Comparison of ENCODE assay signal across 1 mouse cellular context in the genomic region with DNA sequence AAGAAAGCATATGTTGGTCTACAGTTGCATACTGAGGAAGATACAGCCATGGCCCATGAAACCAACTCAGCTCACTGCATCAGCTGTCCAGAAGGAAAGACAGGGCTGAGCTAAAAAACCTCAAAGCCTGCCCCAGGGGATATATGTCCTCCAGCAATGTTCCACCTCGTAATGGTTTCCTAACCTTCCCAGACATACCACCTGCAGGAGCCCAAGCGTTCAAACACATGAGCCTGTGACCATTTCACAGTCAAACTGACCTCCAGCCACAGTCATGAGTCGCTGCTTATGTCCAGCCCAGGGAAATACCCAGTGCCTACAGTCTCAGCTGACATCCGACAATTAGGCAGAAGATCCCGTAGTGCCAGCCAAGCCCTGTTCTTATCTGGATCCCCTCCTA.
TF ChIP-seq lines count a peak whose summit lies in the region.

No protein-coding gene starts in this region.

TF ChIP-seq in CH12.LX, 34 proteins besides CTCF, POLR2A, EP300 and RAD21:
- TF ChIP-seq TBP (conservative IDR thresholded peaks at IDR 0.05; ENCODE audit: low read depth, low read length) = no peak
- no peak for TF ChIP-seq MYC (IDR thresholded peaks at IDR 0.05; ENCODE audit: low read depth, low read length)
- TF ChIP-seq NRF1 (IDR thresholded peaks at IDR 0.05; ENCODE audit: low read depth, low read length) = no peak
- peak; percentile 65 for TF ChIP-seq BHLHE40 (IDR thresholded peaks at IDR 0.05; ENCODE audit: low read depth, low read length)
- no peak for TF ChIP-seq ZNF384 (IDR thresholded peaks at IDR 0.05; ENCODE audit: low read depth, low read length)
- peak; percentile 87 for TF ChIP-seq ETS1 (conservative IDR thresholded peaks at IDR 0.05; ENCODE audit: low read depth, low read length)
- TF ChIP-seq MAFK (IDR thresholded peaks at IDR 0.05; ENCODE audit: insufficient replicate concordance, low read length) = peak; percentile 50; the same call in 1 of the 2 replicates
- no peak for TF ChIP-seq PAX5 (IDR thresholded peaks at IDR 0.05; ENCODE audit: low read length)
- TF ChIP-seq CHD1 (IDR thresholded peaks at IDR 0.05; ENCODE audit: low read depth, low read length) = no peak
- peak; percentile 14; the same call in 1 of the 2 replicates for TF ChIP-seq SIN3A (IDR thresholded peaks at IDR 0.05; ENCODE audit: low read length)
- 0 out of 2 replicates have a peak, but pooled peaks have one; percentile 32 for TF ChIP-seq IRF4 (IDR thresholded peaks at IDR 0.05; ENCODE audit: low read depth, low read length)
- 0 out of 2 replicates have a peak, but pooled peaks have one; percentile 31 for TF ChIP-seq JUND (conservative IDR thresholded peaks at IDR 0.05; ENCODE audit: low read depth, low read length)
- peak; percentile 77; the same call in 1 of the 2 replicates for TF ChIP-seq TCF12 (IDR thresholded peaks at IDR 0.05; ENCODE audit: low read depth, low read length)
- no peak for TF ChIP-seq MAX (IDR thresholded peaks at IDR 0.05; ENCODE audit: low read length)
- no peak for TF ChIP-seq MAZ (IDR thresholded peaks at IDR 0.05; ENCODE audit: low read depth, low read length)
- peak; percentile 20; the same call in 1 of the 2 replicates for TF ChIP-seq JUN (IDR thresholded peaks at IDR 0.05; ENCODE audit: insufficient read depth, low read depth, low read length)
